Mouse (Mus musculus): ENCODE data around the gene Soga1.

DNA sequence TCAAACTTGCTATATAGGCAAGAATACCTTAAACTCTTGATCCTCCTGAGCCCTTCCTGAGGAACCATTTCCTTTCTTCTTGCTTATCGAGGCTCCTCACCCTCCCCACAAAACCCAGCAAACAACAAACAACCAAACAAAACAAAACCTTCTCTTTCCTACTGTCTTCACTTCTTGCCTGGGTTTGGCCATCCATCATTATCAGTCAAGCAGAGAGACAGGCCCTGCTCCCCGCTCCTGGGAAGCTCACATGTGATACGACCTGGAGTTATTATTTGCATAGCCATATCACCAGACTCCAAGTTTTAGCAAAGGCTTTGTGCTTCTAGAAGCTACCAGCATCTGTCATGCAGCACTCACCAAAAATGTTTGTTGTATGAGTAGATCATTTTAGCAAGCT, 91.7 kb downstream of the Soga1 start:
- TF ChIP-seq CTCF (IDR thresholded peaks at IDR 0.05; ENCODE audit: insufficient read depth, low read depth, low read length) (no peak), POLR2A (IDR thresholded peaks at IDR 0.05; ENCODE audit: insufficient read depth, low read depth, low read length) (no peak)
